Mouse (Mus musculus) liver, adult 2 months (tissue): Measurements from ENCODE around the gene Vav2.

Experiments used
- CTCF ChIP-seq: fragments of 200-500 bp; IDR thresholded peaks from 2 replicates; pipeline ENCODE4 v1.5.1; 2011; ENCODE audit warnings: low read depth, low read length, control low read depth
- POLR2A ChIP-seq: fragments of 200-500 bp; IDR thresholded peaks from 2 replicates; pipeline ENCODE4 v1.6.1; 2011; ENCODE audit warnings: low read length, control low read depth; ENCODE audit not compliant: insufficient read depth; ENCODE audit errors: extremely low read depth

- TF ChIP-seq CTCF (no peak), POLR2A (no peak)
These were observed 11.6 kb downstream of the Vav2 start for GRCm38 (mm10) chr2:27415060-27415783.
